Mouse (Mus musculus): ENCODE data around the gene Hsd3b7. TPM values are rescaled to one million over a fixed set of nuclear protein-coding genes. Genes with fewer than 3 reads are reported as not detected.

The Hsd3b7 gene
- 0.94 and 7.6 TPM in 2 replicates for polyA plus RNA-seq (2012; ENCODE audit: low replicate concordance)

DNA sequence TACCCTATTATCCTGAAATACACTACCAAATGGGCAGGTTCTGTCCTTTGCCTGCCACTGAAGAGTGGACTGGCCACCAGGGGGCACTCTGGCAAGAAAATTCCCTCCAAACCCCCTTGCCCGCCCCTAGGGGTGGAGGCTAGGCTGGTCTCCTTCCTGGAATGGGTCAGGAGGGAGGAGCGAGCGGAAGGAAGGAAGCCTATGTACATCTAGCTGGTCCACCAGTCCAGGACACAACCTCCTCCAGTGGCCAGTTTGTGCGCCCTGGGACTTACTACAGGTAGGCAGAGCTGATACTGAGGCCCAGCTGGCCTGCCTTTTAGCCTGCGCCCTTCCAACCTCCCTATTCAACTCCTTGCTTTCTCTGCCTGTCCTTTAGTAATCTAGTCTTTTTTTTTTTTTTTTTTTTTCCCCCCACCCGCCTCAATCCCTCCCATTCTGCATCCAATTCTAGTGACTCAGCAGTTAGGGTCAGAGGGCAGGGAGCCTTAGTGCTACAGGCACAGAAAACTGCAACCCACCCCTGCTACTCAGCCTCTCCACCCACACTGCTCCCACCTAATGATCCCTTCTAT lies at the start of gene Hsd3b7:
Hsd3b7 (plus strand) TSS at position 170 of the 575 bp plus-strand sequence.

DNA sequence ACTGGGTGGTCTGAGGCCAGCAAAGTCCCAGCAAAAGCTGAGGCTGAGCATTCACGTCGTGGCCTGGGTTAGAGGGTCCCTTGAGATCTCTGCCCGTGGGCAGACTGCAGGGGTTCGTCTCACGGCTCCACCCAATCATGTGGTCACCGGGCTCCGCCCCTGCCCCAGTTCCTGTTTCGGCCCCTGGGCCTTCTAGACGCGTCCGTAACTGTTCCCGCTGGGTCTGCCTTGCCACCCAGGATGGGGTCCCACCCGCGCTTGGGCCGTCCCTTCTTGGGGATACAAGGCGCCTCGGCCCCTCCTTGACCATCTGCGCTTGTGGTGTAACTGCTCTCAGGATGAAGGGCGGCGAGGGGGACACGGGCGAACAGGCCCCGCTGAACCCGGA lies 30.8 kb upstream of the Hsd3b7 start, which contains the start of gene Orai3:
Orai3 (plus strand) TSS at position 165 of the 388 bp plus-strand sequence.

DNA sequence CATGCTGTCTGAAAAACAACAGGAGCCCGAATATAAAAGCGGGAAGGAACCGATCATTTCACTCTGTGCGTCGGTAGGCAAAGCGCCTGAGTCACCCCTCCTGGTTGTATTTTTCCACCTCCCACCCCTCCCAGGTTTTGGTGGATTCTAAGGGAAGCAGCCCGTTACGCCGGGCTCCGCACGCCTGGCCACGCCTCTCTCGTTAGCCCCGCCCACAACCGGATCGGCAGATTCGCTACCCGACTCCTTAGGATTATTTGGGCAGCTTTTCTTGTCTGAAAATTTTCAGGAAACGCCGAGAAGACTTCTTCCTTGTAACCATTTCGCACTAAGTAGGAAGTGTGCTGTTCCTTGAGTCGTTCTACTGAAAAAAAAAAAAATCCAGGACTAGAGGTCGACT lies 24.0 kb upstream of the Hsd3b7 start, which contains the start of gene Setd1a:
Setd1a (plus strand) TSS at position 245 of the 400 bp plus-strand sequence.

DNA sequence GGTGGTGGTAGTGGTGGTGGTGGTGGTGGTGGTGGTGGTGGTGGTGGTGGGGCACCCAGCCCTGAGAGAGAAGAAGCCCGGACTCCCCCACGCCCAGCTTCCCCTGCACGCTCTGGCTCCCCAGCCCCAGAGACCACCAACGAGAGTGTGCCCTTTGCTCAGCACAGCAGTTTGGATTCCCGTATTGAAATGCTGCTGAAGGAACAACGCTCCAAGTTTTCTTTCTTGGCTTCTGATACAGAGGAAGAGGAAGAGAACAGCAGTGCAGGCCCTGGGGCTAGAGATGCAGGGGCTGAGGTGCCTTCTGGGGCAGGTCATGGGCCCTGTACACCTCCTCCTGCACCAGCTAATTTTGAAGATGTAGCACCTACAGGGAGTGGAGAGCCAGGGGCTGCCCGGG lies 15.1 kb upstream of the Hsd3b7 start, which contains the start of gene Gm49388:
Gm49388 (plus strand) TSS at position 301 of the 400 bp plus-strand sequence.

DNA sequence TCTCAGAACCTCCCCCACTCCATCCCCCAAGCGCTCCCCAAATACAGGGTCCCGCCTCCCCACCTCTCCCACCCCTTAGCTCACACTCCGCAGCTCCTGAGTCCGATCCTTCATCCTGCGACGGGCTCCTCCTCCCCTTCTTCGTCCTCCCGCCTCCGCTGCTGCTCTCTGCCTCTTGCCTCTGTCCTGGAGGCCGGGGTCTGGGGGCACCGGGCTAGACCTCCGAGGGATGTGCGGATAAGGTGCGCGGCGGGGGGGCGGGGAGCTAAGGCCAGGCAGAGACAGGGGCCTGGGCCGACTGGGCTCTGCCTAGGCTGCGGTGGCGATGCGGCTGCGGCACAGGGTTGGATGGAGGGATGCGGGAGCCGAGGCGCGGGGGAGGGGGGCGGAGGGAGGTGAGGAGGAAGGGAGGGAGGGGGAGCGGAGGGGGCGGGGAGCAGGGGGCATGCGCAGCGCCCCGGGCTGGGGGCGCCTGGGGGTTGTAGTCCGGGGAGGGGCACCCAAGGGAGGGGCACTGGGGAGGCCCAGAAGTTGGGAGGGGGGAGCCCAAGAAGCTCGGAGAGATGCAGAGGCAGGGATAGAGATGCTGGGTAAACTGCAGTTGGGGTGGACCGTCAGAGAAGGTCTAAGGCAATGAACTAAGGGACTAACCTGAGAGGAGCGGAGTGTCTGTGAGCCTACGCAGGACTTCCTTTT lies 23.9 kb downstream of the Hsd3b7 start, which contains the start of the genes Stx4a and Stx1b:
Stx4a (plus strand) TSS at position 119 of the 696 bp plus-strand sequence.
Stx1b (minus strand) TSS at position 374 of the 696 bp plus-strand sequence.

Other genes with a start within 250 kb of the Hsd3b7 start
- gene Tmem265, start 239.2 kb upstream of the Hsd3b7 start, polyA plus RNA-seq (2012; ENCODE audit: low replicate concordance), result 0.69 and 5.4 TPM in 2 replicates
- gene Phkg2, start 227.3 kb upstream of the Hsd3b7 start, polyA plus RNA-seq (2012; ENCODE audit: low replicate concordance), result 32.2 and 89.3 TPM in 2 replicates
- gene Ccdc189, start 212.0 kb upstream of the Hsd3b7 start, polyA plus RNA-seq (2012; ENCODE audit: low replicate concordance), result 2.1 and 3.3 TPM in 2 replicates
- gene Rnf40, start 211.8 kb upstream of the Hsd3b7 start, polyA plus RNA-seq (2012; ENCODE audit: low replicate concordance), result 49.1 and 52.5 TPM in 2 replicates
- 11.0 and 18.9 TPM in 2 replicates for gene Zfp629, start 184.8 kb upstream of the Hsd3b7 start, polyA plus RNA-seq (2012; ENCODE audit: low replicate concordance)
- gene Bcl7c, start 91.7 kb upstream of the Hsd3b7 start, polyA plus RNA-seq (2012; ENCODE audit: low replicate concordance), result 238 and 564 TPM in 2 replicates
- 0.25 TPM in 1 of 2 replicates, not detected in the other for gene Ctf1, start 87.9 kb upstream of the Hsd3b7 start, polyA plus RNA-seq (2012; ENCODE audit: low replicate concordance)
- gene Ctf2, start 68.4 kb upstream of the Hsd3b7 start, polyA plus RNA-seq (2012; ENCODE audit: low replicate concordance), result not detected in 2 replicates
- gene Fbxl19, start 56.1 kb upstream of the Hsd3b7 start, polyA plus RNA-seq (2012; ENCODE audit: low replicate concordance), result 26.7 and 56.3 TPM in 2 replicates
- gene Orai3, start 30.8 kb upstream of the Hsd3b7 start, polyA plus RNA-seq (2012; ENCODE audit: low replicate concordance), result 46.3 and 124 TPM in 2 replicates
- gene Setd1a, start 23.9 kb upstream of the Hsd3b7 start, polyA plus RNA-seq (2012; ENCODE audit: low replicate concordance), result 61.8 and 82.0 TPM in 2 replicates
- gene Gm49388, start 15.0 kb upstream of the Hsd3b7 start, polyA plus RNA-seq (2012; ENCODE audit: low replicate concordance), result 7.0 TPM in 1 of 2 replicates, not detected in the other
- 86.0 and 101 TPM in 2 replicates for gene Stx4a, start 23.7 kb downstream of the Hsd3b7 start, polyA plus RNA-seq (2012; ENCODE audit: low replicate concordance)
- 0.03 and 0.11 TPM in 2 replicates for gene Stx1b, start 23.9 kb downstream of the Hsd3b7 start, polyA plus RNA-seq (2012; ENCODE audit: low replicate concordance)
- gene Zfp646, start 75.6 kb downstream of the Hsd3b7 start, polyA plus RNA-seq (2012; ENCODE audit: low replicate concordance), result 33.7 and 53.9 TPM in 2 replicates
- 25.3 and 26.3 TPM in 2 replicates for gene Zfp668, start 76.2 kb downstream of the Hsd3b7 start, polyA plus RNA-seq (2012; ENCODE audit: low replicate concordance)
- 0.82 and 1.2 TPM in 2 replicates for gene Prss53, start 90.4 kb downstream of the Hsd3b7 start, polyA plus RNA-seq (2012; ENCODE audit: low replicate concordance)
- not detected in 2 replicates for gene Gm21974, start 94.8 kb downstream of the Hsd3b7 start, polyA plus RNA-seq (2012; ENCODE audit: low replicate concordance)
- gene Vkorc1, start 95.0 kb downstream of the Hsd3b7 start, polyA plus RNA-seq (2012; ENCODE audit: low replicate concordance), result 7.0 and 14.6 TPM in 2 replicates
- 76.6 and 120 TPM in 2 replicates for gene Bckdk, start 103.5 kb downstream of the Hsd3b7 start, polyA plus RNA-seq (2012; ENCODE audit: low replicate concordance)
- 5.5 and 8.5 TPM in 2 replicates for gene Kat8, start 111.9 kb downstream of the Hsd3b7 start, polyA plus RNA-seq (2012; ENCODE audit: low replicate concordance)
- 0.07 and 0.15 TPM in 2 replicates for gene Prss8, start 129.5 kb downstream of the Hsd3b7 start, polyA plus RNA-seq (2012; ENCODE audit: low replicate concordance)
- gene Prss36, start 146.1 kb downstream of the Hsd3b7 start, polyA plus RNA-seq (2012; ENCODE audit: low replicate concordance), result 3.6 and 6.7 TPM in 2 replicates
- gene Fus, start 166.9 kb downstream of the Hsd3b7 start, polyA plus RNA-seq (2012; ENCODE audit: low replicate concordance), result 277 and 346 TPM in 2 replicates
- 8.6 and 9.0 TPM in 2 replicates for gene Pycard, start 193.3 kb downstream of the Hsd3b7 start, polyA plus RNA-seq (2012; ENCODE audit: low replicate concordance)
- 0.35 and 1.2 TPM in 2 replicates for gene Trim72, start 203.3 kb downstream of the Hsd3b7 start, polyA plus RNA-seq (2012; ENCODE audit: low replicate concordance)

Measured in hematopoietic multipotent progenitor cell, adult 10-12 weeks (in vitro differentiated cells).